29 mouse cellular contexts compared by ENCODE assay signal in the genomic region with DNA sequence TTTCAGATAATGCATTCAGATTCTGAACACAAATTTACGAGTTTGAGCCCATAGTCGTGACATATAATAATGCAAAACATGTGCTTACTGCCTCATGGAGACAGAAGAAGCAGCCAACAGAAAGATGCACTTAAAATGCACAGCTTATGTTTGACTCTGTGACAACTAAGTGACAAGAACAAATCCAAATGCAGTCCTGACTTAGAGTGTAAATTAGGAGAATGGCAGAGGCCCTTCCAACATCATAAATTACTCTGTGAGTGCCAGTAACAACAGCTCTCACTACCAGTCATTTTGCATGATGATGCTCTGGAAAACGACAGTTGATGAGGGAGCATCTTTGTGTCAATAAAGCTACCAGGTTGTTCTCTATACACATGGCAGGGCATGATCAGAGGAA.
DNase-seq lines count a peak whose midpoint lies in the region; ATAC-seq lines count a peak whose summit lies in the region.
"Had no signal": no experiment of that assay in that cellular context is flagged by ENCODE, and none has a peak within 500 bp of the region (broad histone marks: within the 10 kb centered on the region; RNA-seq: fewer than 3 reads in every experiment).

No protein-coding gene starts in this region.

- H3K4me2 ChIP-seq in forebrain, embryonic 13.5 days, result no peak overlapping the region
- no peak overlapping the region for H3K4me2 ChIP-seq in forebrain, embryonic 16.5 days (ENCODE audit: low read length)
- H3K4me2 ChIP-seq: embryonic facial prominence, embryonic 13.5 days; heart, embryonic 13.5 days; hindbrain, embryonic 14.5 days had no signal

- no peaks in the 10 kb centered on the region for H3K27me3 ChIP-seq in forebrain, embryonic 13.5 days
- H3K27me3 ChIP-seq in forebrain, embryonic 10.5 days (ENCODE audit: poor library complexity, severe bottlenecking), result no peaks in the 10 kb centered on the region
- H3K27me3 ChIP-seq in forebrain, embryonic 16.5 days (replicated peaks; ENCODE audit: control insufficient read depth, insufficient read depth, low read length), result no peaks in the 10 kb centered on the region
- H3K27me3 ChIP-seq: embryonic facial prominence, embryonic 13.5 days; heart, embryonic 13.5 days had no signal

- H3K4me1 ChIP-seq in forebrain, embryonic 13.5 days, result no peaks in the 10 kb centered on the region
- no peaks in the 10 kb centered on the region for H3K4me1 ChIP-seq in forebrain, embryonic 10.5 days
- 0 out of 2 replicates have a peak, but pooled peaks cover 2% of the 10 kb centered on the region for H3K4me1 ChIP-seq in forebrain, embryonic 16.5 days (replicated peaks; ENCODE audit: control insufficient read depth, insufficient read depth, low read length)
- H3K4me1 ChIP-seq: embryonic facial prominence, embryonic 10.5 days; embryonic facial prominence, embryonic 13.5 days; heart, embryonic 10.5 days; heart, embryonic 13.5 days had no signal

- H3K36me3 ChIP-seq in forebrain, embryonic 13.5 days (ENCODE audit: poor library complexity, severe bottlenecking), result no peaks in the 10 kb centered on the region
- H3K36me3 ChIP-seq in forebrain, embryonic 10.5 days (replicated peaks), result no peaks in the 10 kb centered on the region
- H3K36me3 ChIP-seq in forebrain, embryonic 16.5 days (ENCODE audit: control insufficient read depth, insufficient read depth), result no peaks in the 10 kb centered on the region
- H3K36me3 ChIP-seq: embryonic facial prominence, embryonic 10.5 days; embryonic facial prominence, embryonic 13.5 days; heart, embryonic 10.5 days; heart, embryonic 13.5 days had no signal

- no peak for DNase-seq in forebrain, embryonic 10.5 days (ENCODE audit: extremely low spot score, low spot score)
- no peak for DNase-seq in frontal cortex, postnatal 36 days (ENCODE audit: low spot score in 2 of 2)
- no peak for DNase-seq in cerebellum, adult 8-10 months
- DNase-seq: adrenal gland, adult 8-10 months; adrenal gland, postnatal 25 days; cerebellum, adult 11 months; cerebellum, adult 2 months; cerebellum, postnatal 10 days; cerebellum, postnatal 36 days; embryo, embryonic 11 days; gastrocnemius, postnatal 10 days; gastrocnemius, postnatal 36 days; heart, adult 2 months; heart, postnatal 14 days; heart, postnatal 4 days; kidney, adult 18-20 months had no signal

- no peaks in the 10 kb centered on the region for H3K9me3 ChIP-seq in forebrain, embryonic 13.5 days (replicated peaks)
- no peaks in the 10 kb centered on the region for H3K9me3 ChIP-seq in forebrain, embryonic 10.5 days
- no peaks in the 10 kb centered on the region for H3K9me3 ChIP-seq in forebrain, embryonic 16.5 days (ENCODE audit: control insufficient read depth, low read length)
- H3K9me3 ChIP-seq: embryonic facial prominence, embryonic 10.5 days; embryonic facial prominence, embryonic 13.5 days; heart, embryonic 10.5 days; heart, embryonic 13.5 days had no signal

- H3K27ac ChIP-seq in forebrain, embryonic 13.5 days, result no peak overlapping the region
- H3K27ac ChIP-seq in forebrain, embryonic 10.5 days, result no peak overlapping the region
- no peak overlapping the region for H3K27ac ChIP-seq in forebrain, embryonic 16.5 days (ENCODE audit: low read length)
- H3K27ac ChIP-seq: embryonic facial prominence, embryonic 10.5 days; embryonic facial prominence, embryonic 13.5 days; heart, adult 2 months; heart, embryonic 10.5 days; heart, embryonic 13.5 days; hindbrain, embryonic 14.5 days; hindbrain, postnatal 0 days had no signal

- ATAC-seq in forebrain, embryonic 13.5 days, result peak; percentile 72; the same call in 1 of the 2 replicates
- ATAC-seq in frontal cortex, adult (ENCODE audit: low TSS enrichment), result peak; percentile 28; the same call in 1 of the 2 replicates
- peak; percentile 78 for ATAC-seq in forebrain, embryonic 16.5 days
- ATAC-seq: activated CD4-positive, CD25-positive, alpha-beta regulatory T cell, adult 4 months; hindbrain, postnatal 0 days; inflammation-experienced regulatory T-cells, adult 6 months; intestine, embryonic 16.5 days had no signal

- 65% methylated on average over 3 of the region's 3 CpGs for WGBS in forebrain, embryonic 13.5 days
- WGBS in forebrain, embryonic 10.5 days, result 77% methylated on average over 3 of the region's 3 CpGs
- 37% methylated on average over 3 of the region's 3 CpGs for WGBS in forebrain, embryonic 16.5 days

- H3K4me3 ChIP-seq in forebrain, embryonic 13.5 days, result no peak overlapping the region
- H3K4me3 ChIP-seq in forebrain, embryonic 10.5 days, result no peak overlapping the region
- no peak overlapping the region for H3K4me3 ChIP-seq in forebrain, embryonic 16.5 days (replicated peaks; ENCODE audit: low read length)
- H3K4me3 ChIP-seq: embryonic facial prominence, embryonic 10.5 days; embryonic facial prominence, embryonic 13.5 days; erythroblast, embryonic 14.5 days; heart, adult 2 months; heart, embryonic 10.5 days; heart, embryonic 13.5 days had no signal

- no peak overlapping the region for H3K9ac ChIP-seq in forebrain, embryonic 13.5 days
- H3K9ac ChIP-seq in forebrain, embryonic 16.5 days (replicated peaks; ENCODE audit: low read depth, low read length), result no peak overlapping the region
- H3K9ac ChIP-seq: embryonic facial prominence, embryonic 13.5 days; heart, embryonic 13.5 days; hindbrain, embryonic 14.5 days had no signal

Comparison
In these comparisons a context has a peak if more than half of its experiments do, and no peak if none do; other contexts are left out.
1. ATAC-seq: peak in every context shown above with its lines; median percentile 78 in forebrain, embryonic 16.5 days; 72 in forebrain, embryonic 13.5 days; 28 in frontal cortex, adult.